Mouse (Mus musculus): ENCODE results near the gene Chaf1a.
"Not testable (repeated sequence)": the region's sequence is repeated elsewhere in the genome, so short reads cannot be mapped to it uniquely, and the experiment has no call there.

Chaf1a gene

GRCm38 (mm10) chr17:56092794-56093193 lies 52.6 kb downstream of the Chaf1a start:
- DNase-seq = no peak

- DNase-seq = no peak
Measured at GRCm38 (mm10) chr17:56096883-56097282, 56.6 kb downstream of the Chaf1a start.

- no peak for DNase-seq
Measured at GRCm38 (mm10) chr17:56098180-56098579, 57.9 kb downstream of the Chaf1a start.

- no peak for DNase-seq
Measured at GRCm38 (mm10) chr17:56098711-56099572, 58.7 kb downstream of the Chaf1a start.

- DNase-seq = no peak
Measured at GRCm38 (mm10) chr17:56100811-56101210, 60.6 kb downstream of the Chaf1a start.

- no peak for DNase-seq
Measured at GRCm38 (mm10) chr17:56102158-56102557, 61.9 kb downstream of the Chaf1a start.

- DNase-seq = no peak
Measured at GRCm38 (mm10) chr17:56102927-56103326, 62.7 kb downstream of the Chaf1a start.

- DNase-seq = no peak
Measured at GRCm38 (mm10) chr17:56103465-56104285, 63.4 kb downstream of the Chaf1a start.

- DNase-seq = not testable (repeated sequence)
Measured at GRCm38 (mm10) chr17:56104821-56105220, 64.6 kb downstream of the Chaf1a start.

GRCm38 (mm10) chr17:56106436-56106835 lies 66.2 kb downstream of the Chaf1a start:
- not testable (repeated sequence) for DNase-seq

- DNase-seq = no peak
Measured at GRCm38 (mm10) chr17:56106981-56107380, 66.7 kb downstream of the Chaf1a start.

GRCm38 (mm10) chr17:56107736-56108135 lies 67.5 kb downstream of the Chaf1a start:
- DNase-seq = no peak

GRCm38 (mm10) chr17:56108334-56109044 lies 68.2 kb downstream of the Chaf1a start:
- peak; percentile 36 for DNase-seq

GRCm38 (mm10) chr17:56109219-56110051 lies 69.2 kb downstream of the Chaf1a start, which contains the start of gene Plin4:
Gene Plin4 (minus strand): TSS chr17:56109803.
- DNase-seq = no peak

GRCm38 (mm10) chr17:56110571-56110970 lies 70.3 kb downstream of the Chaf1a start:
- DNase-seq = no peak

- no peak for DNase-seq
Measured at GRCm38 (mm10) chr17:56111021-56111420, 70.8 kb downstream of the Chaf1a start.

GRCm38 (mm10) chr17:56111864-56112263 lies 71.6 kb downstream of the Chaf1a start:
- peak; percentile 65 for DNase-seq

GRCm38 (mm10) chr17:56112743-56113142 lies 72.5 kb downstream of the Chaf1a start:
- DNase-seq = no peak

- no peak for DNase-seq
Measured at GRCm38 (mm10) chr17:56116193-56116592, 76.0 kb downstream of the Chaf1a start.

GRCm38 (mm10) chr17:56117251-56117710 lies 77.0 kb downstream of the Chaf1a start, which contains the start of gene Plin5:
Gene Plin5 (minus strand): TSS chr17:56117596.
- DNase-seq = peak; percentile 81

GRCm38 (mm10) chr17:56119431-56119830 lies 79.2 kb downstream of the Chaf1a start:
- DNase-seq = no peak

All from kidney, adult 18-20 months (tissue).